Mouse (Mus musculus) cortical plate, adult 2 months (tissue): ENCODE results near the gene Ccdc171. TPM values are rescaled to one million over a fixed set of nuclear protein-coding genes. Genes with fewer than 3 reads are reported as not detected.
"Not testable (repeated sequence)": the region's sequence is repeated elsewhere in the genome, so short reads cannot be mapped to it uniquely, and the experiment has no call there.

Source experiments
- H3K27ac ChIP-seq: fragments of 200-500 bp; 2 replicates; pipeline ENCODE4 v1.5.1; 2012; ENCODE audit warnings: low read length, control low read depth, inconsistent platforms; ENCODE audit not compliant: insufficient read depth
- H3K4me1 ChIP-seq: fragments of 200-500 bp; 2 replicates; pipeline ENCODE4 v1.6.1; 2011; ENCODE audit warnings: low read length; ENCODE audit not compliant: control insufficient read depth, insufficient read depth
- H3K4me3 ChIP-seq: fragments of 200-500 bp; 2 replicates; pipeline ENCODE4 v1.5.1; 2011; ENCODE audit warnings: mild to moderate bottlenecking, low read length, control low read depth; ENCODE audit not compliant: insufficient read depth
- CTCF ChIP-seq: fragments of 200-500 bp; IDR thresholded peaks from 2 replicates; pipeline ENCODE4 v1.5.1; 2011; ENCODE audit warnings: mild to moderate bottlenecking, control low read depth, low read length; ENCODE audit not compliant: insufficient read depth; ENCODE audit errors: extremely low read depth
- POLR2A ChIP-seq: fragments of 200-500 bp; IDR thresholded peaks from 2 replicates; pipeline ENCODE4 v1.6.1; 2011; ENCODE audit warnings: mild to moderate bottlenecking, low read length, control low read depth; ENCODE audit not compliant: insufficient read depth; ENCODE audit errors: extremely low read depth
- polyA plus RNA-seq: library from polyadenylated mRNA; depleted of rRNA; stranded (reverse); fragments of >200 nt; gene quantifications from 2 replicates; pipeline ENCODE4 v1.2.3, GENCODE M21; 2012; rRNA removed

The Ccdc171 gene
- 4.1 and 4.2 TPM in 2 replicates for polyA plus RNA-seq

- Histone ChIP-seq H3K4me3 (peak within 1 kb of the TSS; percentile 54), H3K27ac (peak within 1 kb of the TSS; percentile 62), H3K4me1 (no peaks in the 10 kb centered on the region; the same call in 1 of the 2 replicates)
- no peak for TF ChIP-seq CTCF
- TF ChIP-seq POLR2A = peak; percentile 97
These were observed at the start of gene Ccdc171 for GRCm38 (mm10) chr4:83524843-83525689. Ccdc171 (plus strand) TSS chr4:83525545.

GRCm38 (mm10) chr4:83485250-83485649 is 40.1 kb upstream of the Ccdc171 start:
- Histone ChIP-seq H3K4me3 (peak overlapping the region; percentile 90), H3K4me1 (peaks cover 5% of the 10 kb centered on the region), H3K27ac (no peak overlapping the region)
- no peak for TF ChIP-seq POLR2A
- TF ChIP-seq CTCF = no peak

GRCm38 (mm10) chr4:83485735-83486116 is 39.6 kb upstream of the Ccdc171 start:
- Histone ChIP-seq H3K4me1 (peaks cover 5% of the 10 kb centered on the region), H3K4me3 (peak overlapping the region; percentile 90), H3K27ac (peak overlapping the region; percentile 100)
- TF ChIP-seq CTCF (peak; percentile 44), POLR2A (no peak)

DNA sequence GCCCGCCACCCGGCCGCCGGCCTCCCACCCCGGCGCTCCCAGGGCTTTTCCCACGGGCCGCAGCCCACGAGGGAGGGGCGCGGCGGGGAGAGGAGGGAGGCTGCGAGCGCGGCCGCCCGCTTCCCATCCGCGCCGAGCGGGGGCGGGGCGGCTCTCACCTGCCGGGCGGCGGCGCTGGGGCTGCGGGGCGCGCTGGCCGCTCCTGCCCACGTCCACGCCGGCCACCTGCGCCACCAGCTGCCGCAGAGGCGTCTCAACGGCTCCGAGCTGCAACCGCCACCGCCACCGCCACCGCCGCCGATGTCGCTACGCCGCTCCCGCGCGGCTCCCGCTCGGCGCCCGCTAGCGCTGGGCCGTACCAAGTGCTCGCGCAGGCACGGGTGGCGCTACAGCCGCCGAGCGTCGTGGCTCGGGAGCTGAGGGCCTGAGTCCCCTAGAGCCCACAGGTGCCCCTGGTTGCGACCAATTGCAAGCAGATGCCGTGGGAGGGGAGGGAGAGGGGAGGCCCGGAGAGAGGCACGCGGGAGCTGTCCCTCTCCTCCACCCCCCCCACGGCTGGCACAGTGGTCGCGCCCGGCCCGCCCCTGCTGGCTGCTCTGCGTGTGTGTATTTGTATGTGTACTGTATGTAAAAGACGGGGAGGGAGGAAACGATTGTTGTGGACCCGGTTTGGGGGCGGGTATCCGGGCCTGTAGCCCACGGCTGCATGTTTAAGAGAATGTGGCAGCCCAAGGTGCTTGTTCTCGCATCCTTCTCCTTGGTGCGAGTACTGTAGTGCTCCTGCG is 39.0 kb upstream of the Ccdc171 start, which contains the start of gene Psip1:
Gene Psip1, minus strand, starts transcription at position 343 of the 785 bp plus-strand sequence.
- TF ChIP-seq POLR2A (peak; percentile 56; the same call in 1 of the 2 replicates), CTCF (no peak)
- Histone ChIP-seq H3K4me1 (peaks cover 3% of the 10 kb centered on the region), H3K4me3 (peak within 1 kb of the TSS; percentile 90), H3K27ac (peak within 1 kb of the TSS; percentile 100)

- H3K4me1 ChIP-seq = no peaks in the 10 kb centered on the region; the same call in 1 of the 2 replicates
- TF ChIP-seq CTCF (no peak), POLR2A (no peak)
- no peak overlapping the region for H3K4me3 ChIP-seq
- H3K27ac ChIP-seq = no peak overlapping the region
These were observed 36.2 kb upstream of the Ccdc171 start for GRCm38 (mm10) chr4:83489121-83489520.

DNA sequence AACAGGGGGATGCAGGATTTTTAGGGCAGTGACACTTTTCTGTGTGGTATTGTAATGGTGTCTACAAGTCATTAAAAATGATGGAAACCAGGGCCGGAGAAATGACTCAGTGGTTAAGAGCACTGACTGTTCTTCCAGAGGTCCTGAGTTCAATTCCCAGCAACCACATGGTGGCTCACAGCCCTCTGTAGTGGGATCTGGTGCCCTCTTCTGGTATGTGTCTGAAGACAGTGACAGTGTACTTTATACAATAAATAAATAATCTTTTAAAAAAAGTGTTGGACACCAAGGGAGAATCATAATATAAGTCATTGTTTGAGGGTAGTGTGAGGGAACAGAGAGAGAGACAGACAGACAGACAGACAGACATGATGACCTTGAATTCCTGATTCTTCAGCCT is 32.2 kb upstream of the Ccdc171 start:
- Histone ChIP-seq H3K4me1 (no peaks in the 10 kb centered on the region), H3K27ac (no peak overlapping the region), H3K4me3 (no peak overlapping the region)
- no peak for TF ChIP-seq POLR2A
- no peak for TF ChIP-seq CTCF

GRCm38 (mm10) chr4:83497013-83497412 is 28.3 kb upstream of the Ccdc171 start:
- not testable (repeated sequence) for H3K27ac ChIP-seq, H3K4me1 ChIP-seq, H3K4me3 ChIP-seq

- 0 out of 2 replicates have a peak overlapping the region, but pooled peaks have one; percentile 23 for H3K27ac ChIP-seq
- peak overlapping the region; percentile 61 for H3K4me3 ChIP-seq
- TF ChIP-seq CTCF = no peak
- no peak for TF ChIP-seq POLR2A
- 0 out of 2 replicates have a peak, but pooled peaks cover 2% of the 10 kb centered on the region for H3K4me1 ChIP-seq
These were observed 24.9 kb upstream of the Ccdc171 start for GRCm38 (mm10) chr4:83500154-83501036.

DNA sequence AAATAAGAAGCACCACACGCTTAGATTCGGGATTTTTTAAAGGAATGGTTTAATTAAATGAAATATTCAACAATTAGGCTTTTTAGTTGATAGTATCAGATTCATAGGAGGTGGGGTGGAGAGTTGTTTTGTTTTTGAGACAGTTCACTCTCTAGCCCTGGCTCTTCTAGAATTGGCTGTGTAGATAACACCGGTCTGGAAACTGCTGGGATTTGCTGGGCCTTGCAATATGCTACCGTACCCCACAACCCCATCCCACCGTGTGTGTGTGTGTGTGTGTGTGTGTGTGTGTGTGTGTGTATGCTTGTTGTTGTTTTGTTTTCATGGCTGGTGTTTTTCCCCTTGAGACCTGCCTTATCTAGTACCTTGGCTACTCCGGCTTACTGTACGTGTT is 24.3 kb upstream of the Ccdc171 start:
- Histone ChIP-seq H3K4me1 (0 out of 2 replicates have a peak, but pooled peaks cover 2% of the 10 kb centered on the region), H3K4me3 (peak overlapping the region; percentile 61; the same call in 1 of the 2 replicates), H3K27ac (no peak overlapping the region)
- TF ChIP-seq POLR2A = no peak
- no peak for TF ChIP-seq CTCF
